35 mouse cellular contexts compared by ENCODE assay signal in genomic region chr8:96296643-96297042, GRCm38 (mm10).
"Had no signal": no experiment of that assay in that cellular context is flagged by ENCODE, and none has a peak within 500 bp of the region (broad histone marks: within the 10 kb centered on the region; RNA-seq: fewer than 3 reads in every experiment).

No protein-coding gene starts in this region.

- DNase-seq: heart, postnatal 10 days; heart, postnatal 14 days; heart, postnatal 36 days; heart, postnatal 4 days; kidney, adult 11 months; kidney, adult 18-20 months; kidney, adult 2 months; kidney, adult 8-10 months; kidney, adult 9 months; kidney, postnatal 10 days; kidney, postnatal 14 days; kidney, postnatal 25 days; kidney, postnatal 36 days; kidney, postnatal 4 days; layer of hippocampus, adult 9-11 months; layer of hippocampus, postnatal 36 days had no signal

- H3K9me3 ChIP-seq: heart, embryonic 10.5 days; heart, embryonic 12.5 days; heart, embryonic 13.5 days; heart, embryonic 15.5 days; hindbrain, embryonic 10.5 days; hindbrain, embryonic 12.5 days; hindbrain, embryonic 13.5 days; hindbrain, embryonic 15.5 days; intestine, embryonic 15.5 days; kidney, embryonic 15.5 days had no signal

- H3K27me3 ChIP-seq: heart, embryonic 12.5 days; heart, embryonic 13.5 days; heart, embryonic 15.5 days; hindbrain, embryonic 12.5 days; hindbrain, embryonic 13.5 days; hindbrain, embryonic 15.5 days; intestine, embryonic 15.5 days; kidney, embryonic 15.5 days had no signal

- H3K36me3 ChIP-seq: heart, embryonic 10.5 days; heart, embryonic 12.5 days; heart, embryonic 13.5 days; heart, embryonic 15.5 days; hindbrain, embryonic 10.5 days; hindbrain, embryonic 12.5 days; hindbrain, embryonic 13.5 days; hindbrain, embryonic 15.5 days; intestine, embryonic 15.5 days; kidney, embryonic 15.5 days had no signal

- H3K9ac ChIP-seq: heart, embryonic 12.5 days; heart, embryonic 13.5 days; heart, embryonic 15.5 days; hindbrain, embryonic 12.5 days; hindbrain, embryonic 13.5 days; hindbrain, embryonic 14.5 days; hindbrain, embryonic 15.5 days; intestine, embryonic 15.5 days; kidney, embryonic 15.5 days had no signal

- H3K4me1 ChIP-seq: heart, embryonic 10.5 days; heart, embryonic 12.5 days; heart, embryonic 13.5 days; heart, embryonic 15.5 days; hindbrain, embryonic 10.5 days; hindbrain, embryonic 12.5 days; hindbrain, embryonic 13.5 days; hindbrain, embryonic 15.5 days; intestine, embryonic 15.5 days; kidney, embryonic 15.5 days had no signal

- ATAC-seq: hindbrain, embryonic 16.5 days; hindbrain, postnatal 0 days; inflammation-experienced regulatory T-cells, adult 6 months; intestine, embryonic 15.5 days; intestine, embryonic 16.5 days; intestine, postnatal 0 days had no signal

- H3K27ac ChIP-seq: heart, embryonic 10.5 days; heart, embryonic 13.5 days; heart, embryonic 15.5 days; hindbrain, embryonic 10.5 days; hindbrain, embryonic 12.5 days; hindbrain, embryonic 13.5 days; hindbrain, embryonic 14.5 days; hindbrain, embryonic 15.5 days; hindbrain, postnatal 0 days; intestine, embryonic 15.5 days; kidney, embryonic 15.5 days; kidney, postnatal 0 days; layer of hippocampus, adult 2 months had no signal

- H3K4me3 ChIP-seq: heart, embryonic 10.5 days; heart, embryonic 12.5 days; heart, embryonic 13.5 days; heart, embryonic 15.5 days; hindbrain, embryonic 10.5 days; hindbrain, embryonic 12.5 days; hindbrain, embryonic 13.5 days; hindbrain, embryonic 15.5 days; intestine, embryonic 15.5 days; kidney, embryonic 15.5 days; layer of hippocampus, adult 2 months had no signal

- H3K4me2 ChIP-seq: heart, embryonic 11.5 days; heart, embryonic 12.5 days; heart, embryonic 13.5 days; heart, embryonic 15.5 days; hindbrain, embryonic 12.5 days; hindbrain, embryonic 13.5 days; hindbrain, embryonic 14.5 days; hindbrain, embryonic 15.5 days; intestine, embryonic 15.5 days; kidney, embryonic 15.5 days had no signal
